Mouse (Mus musculus) forebrain, embryonic 15.5 days (tissue): Measurements from ENCODE around the gene Vamp5. TPM values are rescaled to one million over a fixed set of nuclear protein-coding genes. Genes with fewer than 3 reads are reported as not detected.
A peak's percentile ranks its signal among the peaks of the same experiment; 100 is the strongest.

Source experiments
- ATAC-seq: fragments of 200-750 bp; cut with Nextera tagmentation; replicated peaks from 2 replicates; pipeline ENCODE4 v1.8.0; 2017; ENCODE audit warnings: mild to moderate bottlenecking, moderate TSS enrichment, moderate library complexity
- H3K27ac ChIP-seq: fragments of 300-500 bp; sonication (generic); replicated peaks from 2 replicates; pipeline ENCODE4 v1.5.1; 2015; ENCODE audit warnings: mild to moderate bottlenecking, inconsistent platforms
- H3K27me3 ChIP-seq: fragments of 300-500 bp; sonication (generic); 2 replicates; pipeline ENCODE4 v1.6.1; 2015; ENCODE audit warnings: inconsistent platforms
- H3K36me3 ChIP-seq: fragments of 300-500 bp; sonication (generic); 2 replicates; pipeline ENCODE4 v1.6.1; 2015; ENCODE audit warnings: mild to moderate bottlenecking, inconsistent platforms
- H3K4me1 ChIP-seq: fragments of 300-500 bp; sonication (generic); 2 replicates; pipeline ENCODE4 v1.6.1; 2015; ENCODE audit warnings: inconsistent platforms
- H3K4me2 ChIP-seq: fragments of 300-500 bp; sonication (generic); replicated peaks from 2 replicates; pipeline ENCODE4 v1.6.1; 2015; ENCODE audit warnings: mild to moderate bottlenecking, inconsistent platforms
- H3K4me3 ChIP-seq: fragments of 300-500 bp; sonication (generic); 2 replicates; pipeline ENCODE4 v1.5.1; 2015; ENCODE audit warnings: mild to moderate bottlenecking, inconsistent platforms
- H3K9ac ChIP-seq: fragments of 300-500 bp; sonication (generic); replicated peaks from 2 replicates; pipeline ENCODE4 v1.6.1; 2015; ENCODE audit warnings: mild to moderate bottlenecking, inconsistent platforms
- H3K9me3 ChIP-seq: fragments of 300-500 bp; sonication (generic); 2 replicates; pipeline ENCODE4 v1.6.1; 2016; ENCODE audit warnings: inconsistent platforms
- WGBS: fragments of 180-500 bp; shearing (Covaris S2); methylation state at CpG from one replicate; pipeline ENCODE4 v1.1.7; 2015; ENCODE audit warnings: mixed read lengths; 5-methylcytosine and 5-hydroxymethylcytosine counted together
- polyA plus RNA-seq: library from polyadenylated mRNA; unstranded; fragments of >200 nt; fragmentation: Nextera tagmentation; extraction: Ambion mirVana; gene quantifications from 2 replicates; pipeline ENCODE4 v1.2.1, GENCODE M21; 2015

Gene Vamp5
- polyA plus RNA-seq, 1 experiment from 2014 or later: 9.4 TPM

GRCm38 (mm10) chr6:72373184-72373583 is 7.1 kb downstream of the Vamp5 start:
- Histone ChIP-seq H3K36me3 (no peaks in the 10 kb centered on the region), H3K9me3 (no peaks in the 10 kb centered on the region), H3K9ac (no peak overlapping the region), H3K27ac (no peak overlapping the region), H3K4me2 (no peak overlapping the region), H3K4me3 (no peak overlapping the region), H3K27me3 (no peaks in the 10 kb centered on the region), H3K4me1 (no peaks in the 10 kb centered on the region)
- WGBS: 93% methylated on average over 4 of the region's 4 CpGs
- ATAC-seq: no peak

- Histone ChIP-seq H3K4me2 (no peak overlapping the region), H3K4me1 (no peaks in the 10 kb centered on the region), H3K27ac (no peak overlapping the region), H3K27me3 (no peaks in the 10 kb centered on the region), H3K9me3 (no peaks in the 10 kb centered on the region), H3K36me3 (no peaks in the 10 kb centered on the region), H3K9ac (no peak overlapping the region), H3K4me3 (no peak overlapping the region)
- no peak for ATAC-seq
- 29% methylated on average over 1 of the region's 1 CpGs for WGBS
Observed at GRCm38 (mm10) chr6:72371571-72371970, 8.7 kb downstream of the Vamp5 start.

GRCm38 (mm10) chr6:72371147-72371546 is 9.1 kb downstream of the Vamp5 start:
- WGBS: 48% methylated on average over 5 of the region's 5 CpGs
- Histone ChIP-seq H3K4me2 (no peak overlapping the region), H3K27me3 (no peaks in the 10 kb centered on the region), H3K9me3 (no peaks in the 10 kb centered on the region), H3K4me1 (no peaks in the 10 kb centered on the region), H3K27ac (no peak overlapping the region), H3K4me3 (no peak overlapping the region), H3K36me3 (no peaks in the 10 kb centered on the region), H3K9ac (no peak overlapping the region)
- no peak for ATAC-seq

- Histone ChIP-seq H3K4me3 (no peak overlapping the region), H3K9ac (no peak overlapping the region), H3K4me1 (no peaks in the 10 kb centered on the region), H3K36me3 (no peaks in the 10 kb centered on the region), H3K27ac (no peak overlapping the region), H3K27me3 (no peaks in the 10 kb centered on the region), H3K4me2 (no peak overlapping the region), H3K9me3 (no peaks in the 10 kb centered on the region)
- WGBS: 80% methylated on average over 12 of the region's 12 CpGs
- no peak for ATAC-seq
Observed at GRCm38 (mm10) chr6:72370091-72370490, 10.2 kb downstream of the Vamp5 start.

GRCm38 (mm10) chr6:72369557-72369956 is 10.7 kb downstream of the Vamp5 start:
- Histone ChIP-seq H3K27ac (no peak overlapping the region), H3K9ac (no peak overlapping the region), H3K36me3 (no peaks in the 10 kb centered on the region), H3K4me3 (no peak overlapping the region), H3K4me1 (no peaks in the 10 kb centered on the region), H3K4me2 (no peak overlapping the region), H3K9me3 (no peaks in the 10 kb centered on the region), H3K27me3 (no peaks in the 10 kb centered on the region)
- 79% methylated on average over 4 of the region's 4 CpGs for WGBS
- ATAC-seq: no peak

GRCm38 (mm10) chr6:72367460-72367974 is 12.8 kb downstream of the Vamp5 start:
- Histone ChIP-seq H3K4me2 (no peak overlapping the region), H3K36me3 (no peaks in the 10 kb centered on the region), H3K9me3 (no peaks in the 10 kb centered on the region), H3K4me1 (peaks cover 7% of the 10 kb centered on the region), H3K27me3 (no peaks in the 10 kb centered on the region), H3K9ac (no peak overlapping the region), H3K27ac (no peak overlapping the region), H3K4me3 (no peak overlapping the region)
- ATAC-seq: no peak
- 72% methylated on average over 4 of the region's 4 CpGs for WGBS

GRCm38 (mm10) chr6:72366844-72367443 is 13.3 kb downstream of the Vamp5 start, which contains the start of gene Rnf181:
Gene Rnf181, minus strand, starts transcription at chr6:72366956.
- Histone ChIP-seq H3K4me2 (no peak within 1 kb of the TSS), H3K4me1 (peaks cover 7% of the 10 kb centered on the region), H3K9ac (no peak within 1 kb of the TSS), H3K9me3 (no peaks in the 10 kb centered on the region), H3K27me3 (no peaks in the 10 kb centered on the region), H3K27ac (no peak within 1 kb of the TSS), H3K4me3 (no peak within 1 kb of the TSS), H3K36me3 (no peaks in the 10 kb centered on the region)
- no peak for ATAC-seq
- 75% methylated on average over 4 of the region's 4 CpGs for whole genome bisulfite sequencing

GRCm38 (mm10) chr6:72366304-72366703 is 14.0 kb downstream of the Vamp5 start:
- H3K4me2 ChIP-seq: no peak overlapping the region
- H3K27ac ChIP-seq: no peak overlapping the region
- no peak overlapping the region for H3K4me3 ChIP-seq
- no peaks in the 10 kb centered on the region for H3K36me3 ChIP-seq
- no peaks in the 10 kb centered on the region for H3K27me3 ChIP-seq
- 71% methylated on average over 3 of the region's 3 CpGs for WGBS
- H3K4me1 ChIP-seq: peaks cover 13% of the 10 kb centered on the region
- no peaks in the 10 kb centered on the region for H3K9me3 ChIP-seq
- no peak for ATAC-seq
- no peak overlapping the region for H3K9ac ChIP-seq

- H3K4me3 ChIP-seq: no peak overlapping the region
- no peaks in the 10 kb centered on the region for H3K9me3 ChIP-seq
- 73% methylated on average over 6 of the region's 6 CpGs for WGBS
- 0 out of 2 replicates have a peak, but pooled peaks cover 6% of the 10 kb centered on the region for H3K36me3 ChIP-seq
- H3K27ac ChIP-seq: no peak overlapping the region
- H3K4me2 ChIP-seq: no peak overlapping the region
- peaks cover 24% of the 10 kb centered on the region for H3K4me1 ChIP-seq
- no peaks in the 10 kb centered on the region for H3K27me3 ChIP-seq
- ATAC-seq: no peak
- H3K9ac ChIP-seq: no peak overlapping the region
Observed at GRCm38 (mm10) chr6:72364985-72365384, 15.3 kb downstream of the Vamp5 start.

GRCm38 (mm10) chr6:72364009-72364408 is 16.3 kb downstream of the Vamp5 start:
- H3K36me3 ChIP-seq: peaks cover 7% of the 10 kb centered on the region; the same call in 1 of the 2 replicates
- H3K4me3 ChIP-seq: no peak overlapping the region
- H3K9me3 ChIP-seq: no peaks in the 10 kb centered on the region
- H3K9ac ChIP-seq: no peak overlapping the region
- 42% methylated on average over 7 of the region's 7 CpGs for WGBS
- H3K4me2 ChIP-seq: no peak overlapping the region
- peaks cover 24% of the 10 kb centered on the region for H3K4me1 ChIP-seq
- H3K27me3 ChIP-seq: no peaks in the 10 kb centered on the region
- H3K27ac ChIP-seq: no peak overlapping the region
- ATAC-seq: no peak

GRCm38 (mm10) chr6:72362132-72363028 is 17.9 kb downstream of the Vamp5 start:
- under 1% methylated on average over 42 of the region's 42 CpGs for WGBS
- peak; percentile 99 for ATAC-seq
- Histone ChIP-seq H3K4me1 (peaks cover 26% of the 10 kb centered on the region), H3K4me2 (peak overlapping the region; percentile 68), H3K27me3 (no peaks in the 10 kb centered on the region), H3K9ac (peak overlapping the region; percentile 68), H3K27ac (peak overlapping the region; percentile 81), H3K4me3 (peak overlapping the region; percentile 60), H3K9me3 (no peaks in the 10 kb centered on the region), H3K36me3 (peaks cover 7% of the 10 kb centered on the region; the same call in 1 of the 2 replicates)

GRCm38 (mm10) chr6:72361121-72361551 is 19.1 kb downstream of the Vamp5 start:
- Histone ChIP-seq H3K4me1 (peaks cover 37% of the 10 kb centered on the region), H3K4me3 (peak overlapping the region; percentile 60), H3K4me2 (peak overlapping the region; percentile 68), H3K27me3 (no peaks in the 10 kb centered on the region), H3K9ac (peak overlapping the region; percentile 68; the same call in 1 of the 2 replicates), H3K36me3 (peaks cover 7% of the 10 kb centered on the region; the same call in 1 of the 2 replicates), H3K9me3 (no peaks in the 10 kb centered on the region), H3K27ac (no peak overlapping the region)
- ATAC-seq: no peak
- WGBS: 78% methylated on average over 5 of the region's 5 CpGs
